Mouse (Mus musculus) embryonic fibroblast, embryonic 13.5 days (primary cell): ENCODE measurements around the gene Ppfia1.

Experiments used
- CTCF ChIP-seq: IDR thresholded peaks from 2 replicates; pipeline ENCODE4 v1.5.1; 2011; ENCODE audit warnings: mild to moderate bottlenecking, control low read depth, low read length, moderate library complexity, borderline replicate concordance; ENCODE audit not compliant: insufficient read depth
- POLR2A ChIP-seq: IDR thresholded peaks from 2 replicates; pipeline ENCODE4 v1.6.1; 2011; ENCODE audit warnings: low read depth, mild to moderate bottlenecking, control low read depth, low read length, moderate library complexity

DNA sequence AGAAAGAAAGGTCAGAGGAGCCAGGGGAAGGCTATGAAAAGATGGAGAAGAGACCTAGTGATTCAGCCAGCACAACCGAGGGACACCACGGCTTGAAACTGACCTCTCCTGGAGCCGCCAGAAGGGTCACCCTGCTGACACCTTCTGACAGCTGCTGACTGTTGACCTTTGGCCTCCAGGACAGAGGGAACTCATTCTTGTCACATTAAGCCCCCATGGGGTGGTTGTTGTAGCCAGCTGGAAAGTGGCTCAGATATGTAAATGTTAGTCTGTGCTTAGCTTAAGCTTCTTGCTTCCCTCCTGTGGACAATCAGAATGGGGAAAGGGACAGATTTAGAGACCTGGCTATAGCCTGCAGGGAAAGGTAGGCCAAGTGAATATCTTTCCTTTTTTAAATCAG lies 8.5 kb upstream of the Ppfia1 start:
- no peak for TF ChIP-seq CTCF
- no peak for TF ChIP-seq POLR2A
